Mouse (Mus musculus): Measurements from ENCODE around the gene Cldn4. TPM values are rescaled to one million over a fixed set of nuclear protein-coding genes. Genes with fewer than 3 reads are reported as not detected.
"Not testable (repeated sequence)": the region's sequence is repeated elsewhere in the genome, so short reads cannot be mapped to it uniquely, and the experiment has no call there.

The Cldn4 gene
- polyA plus RNA-seq, 1 experiment from 2014 or later: 6.9 TPM

DNA sequence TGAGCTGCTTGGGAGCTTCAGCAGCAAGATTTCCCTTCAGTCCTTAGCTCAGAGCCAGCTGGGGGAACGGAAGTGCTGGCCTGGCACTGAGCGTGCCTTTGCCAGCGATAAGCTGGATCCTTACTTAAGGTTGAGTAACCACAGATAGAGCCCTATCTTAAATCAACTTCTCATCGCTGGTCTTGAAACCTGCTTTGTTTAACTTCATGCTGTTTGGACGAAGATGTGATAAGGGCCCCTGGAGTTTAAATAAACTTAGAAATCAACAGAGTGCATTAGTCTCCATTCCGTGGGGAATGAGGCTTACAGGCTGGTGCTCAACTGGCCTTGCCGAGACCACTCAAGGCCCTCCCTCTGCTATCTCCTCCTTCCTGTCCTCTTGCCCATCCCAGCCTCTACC, 27.6 kb upstream of the Cldn4 start:
- no peak for DNase-seq (ENCODE audit: low spot score)
- whole genome bisulfite sequencing: 8% methylated on average over 7 of the region's 7 CpGs
- peak overlapping the region; percentile 42; the same call in 1 of the 2 replicates for H3K27ac ChIP-seq

DNA sequence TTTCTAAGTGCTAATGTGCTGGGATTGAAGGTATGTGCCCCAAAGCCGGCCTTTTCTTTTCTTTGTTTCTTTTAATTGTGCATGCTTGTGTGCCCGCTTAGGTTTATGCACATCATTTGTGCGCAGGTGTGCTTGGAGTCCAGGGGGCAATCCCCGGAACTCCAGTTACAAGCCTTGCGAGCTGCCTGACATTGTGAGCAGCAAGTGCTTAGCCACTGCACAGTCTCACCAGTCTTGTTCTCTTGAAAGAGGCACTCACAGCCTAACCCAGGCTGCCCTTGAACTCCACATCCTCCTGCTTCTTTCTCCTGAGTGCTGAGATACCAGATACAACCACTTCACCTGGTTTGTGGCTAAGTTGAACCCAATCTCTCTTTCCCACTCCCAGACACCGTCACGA, 26.8 kb upstream of the Cldn4 start:
- Histone ChIP-seq H3K27me3 (ENCODE audit: insufficient read depth, poor library complexity, severe bottlenecking) (peaks cover 4% of the 10 kb centered on the region; the same call in 1 of the 2 replicates), H3K4me1 (peaks cover 16% of the 10 kb centered on the region), H3K9me3 (no peaks in the 10 kb centered on the region), H3K36me3 (no peaks in the 10 kb centered on the region), H3K4me3 (no peak overlapping the region), H3K27ac (no peak overlapping the region)
- WGBS: 79% methylated on average over 7 of the region's 7 CpGs
- DNase-seq (ENCODE audit: low spot score): no peak

More for the DNA sequence above, 27.6 kb upstream of the Cldn4 start:
- Histone ChIP-seq H3K27me3 (ENCODE audit: insufficient read depth, poor library complexity, severe bottlenecking) (no peaks in the 10 kb centered on the region), H3K36me3 (no peaks in the 10 kb centered on the region), H3K9me3 (no peaks in the 10 kb centered on the region), H3K4me1 (peaks cover 16% of the 10 kb centered on the region), H3K4me3 (no peak overlapping the region)

DNA sequence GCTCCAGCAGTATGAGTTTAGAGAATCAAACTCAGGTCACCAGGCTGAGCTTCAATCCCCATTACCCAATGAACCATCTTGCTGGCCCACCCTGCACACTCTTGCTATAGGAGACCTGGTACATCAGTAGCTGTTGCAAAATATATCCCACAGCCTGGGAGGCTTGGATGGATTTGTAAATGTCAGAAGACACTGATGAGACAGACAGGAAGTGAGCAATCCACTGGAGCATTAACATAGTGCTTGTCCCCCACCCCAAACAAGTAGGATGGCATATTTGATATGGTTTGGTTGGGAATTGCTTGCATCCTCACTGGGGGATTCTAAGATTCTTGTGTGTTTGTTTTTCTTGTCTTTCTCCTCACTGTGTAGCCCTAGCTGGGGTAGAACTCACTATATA, 26.3 kb upstream of the Cldn4 start:
- no peak overlapping the region for H3K4me3 ChIP-seq
- peaks cover 6% of the 10 kb centered on the region; the same call in 1 of the 2 replicates for H3K27me3 ChIP-seq (ENCODE audit: insufficient read depth, poor library complexity, severe bottlenecking)
- no peaks in the 10 kb centered on the region for H3K36me3 ChIP-seq
- H3K9me3 ChIP-seq: no peaks in the 10 kb centered on the region
- no peak overlapping the region for H3K27ac ChIP-seq
- DNase-seq (ENCODE audit: low spot score): no peak
- peaks cover 16% of the 10 kb centered on the region for H3K4me1 ChIP-seq

DNA sequence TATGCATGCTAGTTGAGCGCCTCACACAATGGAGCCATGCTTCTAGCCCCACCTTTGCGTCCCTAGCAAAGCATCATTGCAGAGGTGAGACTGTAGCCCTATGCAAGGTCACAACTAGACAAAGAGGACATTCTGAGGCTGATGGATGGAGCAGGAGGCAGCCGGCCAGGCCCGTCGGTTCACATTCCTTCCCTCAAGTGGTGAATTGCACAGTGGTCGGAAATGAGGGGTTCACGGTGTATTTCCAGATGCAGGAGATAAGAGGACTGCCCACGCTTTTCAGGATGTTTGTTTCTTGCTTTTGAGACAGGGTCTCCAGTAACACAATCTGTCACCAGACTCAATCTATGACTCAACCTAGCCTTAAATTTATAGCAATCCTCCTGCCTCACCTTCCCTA, 23.9 kb upstream of the Cldn4 start:
- DNase-seq (ENCODE audit: low spot score): no peak
- Histone ChIP-seq H3K27me3 (ENCODE audit: insufficient read depth, poor library complexity, severe bottlenecking) (peaks cover 23% of the 10 kb centered on the region), H3K27ac (no peak overlapping the region), H3K4me1 (peaks cover 21% of the 10 kb centered on the region), H3K4me3 (no peak overlapping the region), H3K9me3 (no peaks in the 10 kb centered on the region), H3K36me3 (no peaks in the 10 kb centered on the region)
- WGBS: 54% methylated on average over 8 of the region's 8 CpGs

DNA sequence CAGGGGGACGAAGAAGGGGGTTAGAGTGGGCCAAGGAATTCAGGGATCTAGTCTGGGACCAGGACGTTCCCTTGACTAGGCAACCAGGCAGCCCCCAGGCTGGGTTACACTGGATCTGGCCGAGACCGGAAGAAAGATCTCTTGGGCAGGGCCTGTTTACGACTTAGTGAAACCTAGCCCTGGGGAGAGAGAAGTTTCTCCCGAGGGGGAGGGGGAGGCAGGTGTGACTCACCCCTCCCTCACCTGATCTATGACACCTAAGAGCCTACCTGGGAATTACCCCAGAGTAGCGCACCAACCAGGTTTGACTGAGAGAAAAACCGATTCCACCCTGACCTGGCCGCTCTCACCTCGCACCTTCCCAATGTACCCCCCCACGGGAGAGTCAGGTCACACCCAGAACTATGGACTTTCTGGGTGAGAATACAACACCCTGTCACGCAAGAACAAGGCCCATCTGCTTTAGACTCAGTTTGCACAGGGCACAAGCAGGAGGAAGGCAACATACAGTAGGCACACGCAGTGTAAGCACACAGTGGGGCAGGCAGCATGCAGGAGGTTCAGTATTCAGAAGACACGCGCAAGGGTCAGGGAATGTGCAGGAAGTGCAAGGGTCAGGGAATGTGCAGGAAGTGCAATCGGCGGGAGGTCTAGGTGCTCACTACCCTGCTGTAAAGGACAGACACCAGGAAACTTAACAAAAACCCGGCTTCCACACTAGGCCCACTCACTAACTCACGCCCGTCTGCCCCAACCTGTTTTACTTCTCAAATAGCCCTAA, 20.6 kb upstream of the Cldn4 start:
- WGBS: 60% methylated on average over 20 of the region's 20 CpGs
- peaks cover 16% of the 10 kb centered on the region for H3K4me1 ChIP-seq
- no peak overlapping the region for H3K27ac ChIP-seq
- H3K36me3 ChIP-seq: no peaks in the 10 kb centered on the region
- no peak overlapping the region for H3K4me3 ChIP-seq
- DNase-seq (ENCODE audit: low spot score): no peak
- H3K27me3 ChIP-seq (ENCODE audit: insufficient read depth, poor library complexity, severe bottlenecking): peaks cover 23% of the 10 kb centered on the region
- H3K9me3 ChIP-seq: no peaks in the 10 kb centered on the region

DNA sequence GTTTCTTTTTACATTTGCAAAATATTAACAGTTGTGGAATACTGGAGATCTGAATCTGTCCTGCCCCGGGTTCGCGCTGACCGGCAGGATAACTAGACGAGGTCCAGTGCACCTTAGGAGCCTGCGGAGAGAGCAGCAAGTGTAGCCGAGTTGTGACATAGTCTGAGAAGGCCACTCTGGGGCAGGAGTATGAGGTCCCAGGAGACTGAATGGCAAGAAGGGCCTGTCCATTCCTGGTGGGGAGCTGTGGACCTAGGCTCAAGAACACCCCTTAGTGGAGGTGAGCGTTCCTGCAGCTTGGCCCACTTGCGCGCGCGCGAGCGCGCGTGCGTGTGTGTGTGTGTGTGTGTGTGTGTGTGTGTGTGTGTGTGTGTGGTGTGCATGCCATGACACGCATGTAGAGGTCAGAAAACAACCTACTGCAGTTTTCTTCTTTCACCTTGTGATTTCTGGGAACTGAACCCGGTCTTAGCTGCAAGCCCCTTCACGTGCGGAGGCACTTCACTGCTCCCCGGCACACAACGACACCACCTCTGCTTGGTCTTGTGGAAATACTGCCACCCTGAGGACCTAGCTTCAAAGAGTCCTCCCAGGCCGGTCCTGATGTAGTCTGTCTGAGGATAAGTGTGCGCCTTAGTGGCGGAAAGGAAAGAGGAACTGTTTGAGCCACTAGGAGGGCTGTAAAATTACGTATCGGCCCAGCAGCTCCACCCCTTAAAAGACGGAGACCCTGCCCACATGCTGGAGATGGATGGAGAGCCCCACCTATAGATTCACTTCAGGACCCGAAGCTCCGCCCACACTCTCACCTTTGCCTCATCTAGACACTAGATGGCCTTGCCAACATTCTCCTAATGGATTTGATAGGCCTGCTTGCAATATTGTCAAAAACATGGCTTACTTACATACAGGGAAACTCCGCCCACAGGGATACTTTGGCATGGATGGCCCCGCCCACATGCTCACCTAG, 19.4 kb upstream of the Cldn4 start:
- H3K36me3 ChIP-seq: no peaks in the 10 kb centered on the region
- peak; percentile 86 for DNase-seq (ENCODE audit: low spot score)
- H3K27me3 ChIP-seq (ENCODE audit: insufficient read depth, poor library complexity, severe bottlenecking): peaks cover 23% of the 10 kb centered on the region
- H3K4me3 ChIP-seq: peak overlapping the region; percentile 52
- no peak overlapping the region for H3K27ac ChIP-seq
- no peaks in the 10 kb centered on the region for H3K9me3 ChIP-seq
- peaks cover 16% of the 10 kb centered on the region for H3K4me1 ChIP-seq
- 4% methylated on average over 33 of the region's 33 CpGs for WGBS

DNA sequence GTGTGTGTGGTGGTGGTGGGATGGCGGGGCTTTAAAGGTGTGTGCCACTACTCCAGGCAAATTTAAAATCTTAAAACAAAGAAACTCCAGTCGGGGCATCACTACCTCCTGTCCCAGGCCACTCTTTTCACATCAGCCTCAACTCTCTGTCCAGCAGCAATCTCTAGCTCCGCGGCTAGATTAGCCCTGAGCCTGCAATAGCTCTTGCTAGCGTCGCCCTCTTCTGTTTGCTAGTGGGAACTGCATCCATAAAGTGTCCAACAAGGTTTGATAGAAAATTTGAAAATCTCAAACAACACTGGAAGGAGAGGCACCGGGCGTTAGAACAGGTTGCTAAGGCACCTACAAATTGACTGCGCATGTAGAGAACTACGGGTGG, 18.7 kb upstream of the Cldn4 start:
- DNase-seq (ENCODE audit: low spot score): no peak
- H3K27ac ChIP-seq: no peak overlapping the region
- no peaks in the 10 kb centered on the region for H3K9me3 ChIP-seq
- H3K27me3 ChIP-seq (ENCODE audit: insufficient read depth, poor library complexity, severe bottlenecking): peaks cover 23% of the 10 kb centered on the region
- H3K36me3 ChIP-seq: no peaks in the 10 kb centered on the region
- WGBS: 5% methylated on average over 10 of the region's 10 CpGs
- H3K4me1 ChIP-seq: peaks cover 16% of the 10 kb centered on the region
- peak overlapping the region; percentile 52 for H3K4me3 ChIP-seq

DNA sequence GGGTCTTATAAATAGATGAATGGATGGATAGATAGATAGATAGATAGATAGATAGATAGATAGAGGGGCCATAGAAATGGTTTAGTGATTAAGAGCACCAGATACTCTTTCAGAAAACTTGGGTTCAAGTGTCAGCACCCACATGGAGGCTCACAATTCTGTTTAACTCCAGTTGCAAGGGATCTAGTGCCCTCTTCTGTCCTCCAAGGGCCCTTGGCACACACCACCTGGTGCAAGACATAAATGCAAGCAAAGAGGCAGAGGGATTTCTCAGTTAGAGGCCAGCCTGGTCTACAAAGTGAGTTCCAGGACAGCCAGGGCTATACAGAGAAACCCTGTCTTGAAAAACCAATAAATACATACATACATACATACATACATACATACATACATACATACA, 17.9 kb upstream of the Cldn4 start:
- not testable (repeated sequence) for H3K9me3 ChIP-seq, H3K27ac ChIP-seq

DNA sequence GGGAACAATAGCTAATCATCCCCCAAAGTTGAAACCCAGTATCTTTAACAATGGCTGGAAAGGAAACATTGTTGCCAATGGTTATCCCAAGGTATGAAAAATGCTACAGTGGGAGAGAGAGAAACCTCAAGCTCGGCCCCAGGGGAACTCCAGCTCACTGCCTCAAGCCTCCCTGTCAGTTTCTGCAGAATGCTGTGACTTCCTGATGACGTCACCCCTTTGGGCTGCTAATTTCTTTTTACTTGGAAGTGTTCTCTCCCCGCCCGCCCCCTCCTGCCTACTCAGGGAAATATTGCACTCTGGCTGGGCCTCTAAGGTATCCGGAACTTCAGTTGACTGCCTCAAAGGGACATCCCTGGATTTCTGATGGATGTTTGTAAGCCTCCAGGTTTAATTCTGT, 16.8 kb upstream of the Cldn4 start:
- Histone ChIP-seq H3K9me3 (no peaks in the 10 kb centered on the region), H3K36me3 (no peaks in the 10 kb centered on the region), H3K27me3 (ENCODE audit: insufficient read depth, poor library complexity, severe bottlenecking) (peaks cover 19% of the 10 kb centered on the region), H3K4me1 (peaks cover 19% of the 10 kb centered on the region), H3K27ac (no peak overlapping the region), H3K4me3 (no peak overlapping the region)
- WGBS: 20% methylated on average over 5 of the region's 5 CpGs
- DNase-seq (ENCODE audit: low spot score): no peak

More for the DNA sequence above, 17.9 kb upstream of the Cldn4 start:
- H3K27me3 ChIP-seq (ENCODE audit: insufficient read depth, poor library complexity, severe bottlenecking): peaks cover 23% of the 10 kb centered on the region
- DNase-seq (ENCODE audit: low spot score); H3K36me3 ChIP-seq; H3K4me3 ChIP-seq: not testable (repeated sequence)
- peaks cover 16% of the 10 kb centered on the region for H3K4me1 ChIP-seq

DNA sequence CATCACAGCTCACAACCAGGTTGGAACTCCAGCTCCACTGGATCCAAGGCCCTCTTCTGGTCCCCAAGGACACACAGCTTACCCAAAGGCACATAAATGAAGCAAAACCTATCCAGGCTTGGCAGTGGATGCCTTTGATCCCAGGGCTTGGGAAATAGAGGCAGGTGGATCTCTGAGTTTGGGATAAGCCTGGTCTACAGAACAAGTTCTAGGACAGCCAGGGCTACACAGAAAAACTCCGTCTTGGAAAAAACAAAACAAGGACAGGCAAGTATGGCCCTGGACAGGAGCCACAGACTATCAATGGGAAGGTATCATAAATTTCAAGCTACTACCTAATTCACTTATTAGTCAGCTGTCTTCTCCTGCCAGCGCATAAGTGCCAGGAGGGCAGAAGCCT, 14.8 kb upstream of the Cldn4 start:
- DNase-seq (ENCODE audit: low spot score): no peak
- H3K4me3 ChIP-seq: no peak overlapping the region
- WGBS: 90% methylated on average over 2 of the region's 2 CpGs
- no peaks in the 10 kb centered on the region for H3K36me3 ChIP-seq
- peaks cover 30% of the 10 kb centered on the region for H3K4me1 ChIP-seq
- H3K27ac ChIP-seq: no peak overlapping the region
- H3K27me3 ChIP-seq (ENCODE audit: insufficient read depth, poor library complexity, severe bottlenecking): peaks cover 2% of the 10 kb centered on the region
- no peaks in the 10 kb centered on the region for H3K9me3 ChIP-seq

DNA sequence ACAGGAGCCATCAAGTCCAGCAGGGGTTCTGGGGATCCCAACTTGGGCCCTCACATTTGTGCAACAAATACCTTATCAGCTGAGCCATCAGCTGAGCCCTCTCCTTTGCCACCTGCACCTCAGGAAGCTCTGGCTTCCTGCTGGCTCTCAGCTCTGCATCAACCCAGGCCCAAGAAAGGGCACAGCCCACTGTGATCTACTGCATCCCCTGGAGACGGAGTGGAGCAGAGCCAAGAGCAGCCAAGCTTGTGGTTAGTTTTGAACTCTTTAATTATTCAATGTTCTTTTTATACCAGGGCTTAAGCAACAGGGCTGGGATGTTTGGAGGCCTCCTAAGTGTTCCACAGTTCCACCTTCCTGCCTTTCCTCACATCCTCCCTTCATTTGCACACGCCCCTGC, 13.7 kb upstream of the Cldn4 start:
- DNase-seq (ENCODE audit: low spot score): no peak
- peaks cover 21% of the 10 kb centered on the region for H3K4me1 ChIP-seq
- H3K4me3 ChIP-seq: no peak overlapping the region
- H3K9me3 ChIP-seq: no peaks in the 10 kb centered on the region
- no peak overlapping the region for H3K27ac ChIP-seq
- no peaks in the 10 kb centered on the region for H3K27me3 ChIP-seq (ENCODE audit: insufficient read depth, poor library complexity, severe bottlenecking)
- 71% methylated on average over 2 of the region's 2 CpGs for WGBS
- no peaks in the 10 kb centered on the region for H3K36me3 ChIP-seq

DNA sequence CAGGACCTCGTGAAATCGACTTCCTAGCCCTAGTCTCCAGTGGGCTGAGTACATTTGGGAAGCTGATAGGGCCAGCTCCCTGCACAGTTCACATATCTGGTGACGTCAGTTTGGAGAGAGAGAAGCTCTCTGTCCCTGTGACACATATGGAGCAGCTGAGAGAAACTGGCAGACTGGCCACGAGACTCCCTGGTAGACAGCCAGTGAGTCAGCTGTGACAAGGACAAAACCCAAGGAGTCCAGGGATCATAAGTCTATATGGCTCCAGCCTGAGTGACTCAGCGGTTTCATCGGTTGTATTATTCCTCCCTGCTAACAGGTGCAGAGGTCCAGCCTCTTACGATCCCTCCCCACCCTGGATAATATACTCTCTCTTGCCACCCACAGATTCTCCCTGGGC, 12.4 kb upstream of the Cldn4 start:
- H3K27me3 ChIP-seq (ENCODE audit: insufficient read depth, poor library complexity, severe bottlenecking): no peaks in the 10 kb centered on the region
- no peaks in the 10 kb centered on the region for H3K9me3 ChIP-seq
- no peak overlapping the region for H3K4me3 ChIP-seq
- 59% methylated on average over 7 of the region's 7 CpGs for WGBS
- H3K4me1 ChIP-seq: peaks cover 21% of the 10 kb centered on the region
- H3K27ac ChIP-seq: peak overlapping the region; percentile 37; the same call in 1 of the 2 replicates
- H3K36me3 ChIP-seq: no peaks in the 10 kb centered on the region
- DNase-seq (ENCODE audit: low spot score): no peak

DNA sequence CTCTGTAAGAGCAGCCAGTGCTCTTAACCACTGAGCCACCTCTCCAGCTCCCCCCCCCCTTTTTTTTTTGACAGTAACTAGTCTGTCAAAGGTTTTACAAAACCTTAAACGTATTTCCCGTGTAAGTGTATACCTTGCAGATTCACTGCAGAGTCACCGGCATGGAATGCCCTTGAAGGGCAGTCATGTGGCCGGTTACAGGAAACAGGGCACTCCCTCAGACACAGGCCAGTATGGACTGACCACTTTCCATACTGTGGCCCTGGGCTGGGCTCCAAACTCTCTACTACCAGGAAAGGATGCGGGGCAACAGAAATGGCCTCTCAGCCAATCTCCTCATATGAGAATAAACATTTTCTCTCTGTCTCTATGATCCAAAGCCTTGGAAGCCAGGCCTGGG, 8.8 kb upstream of the Cldn4 start:
- peaks cover 36% of the 10 kb centered on the region for H3K4me1 ChIP-seq
- H3K27ac ChIP-seq: no peak overlapping the region
- H3K27me3 ChIP-seq (ENCODE audit: insufficient read depth, poor library complexity, severe bottlenecking): peaks cover 4% of the 10 kb centered on the region; the same call in 1 of the 2 replicates
- H3K4me3 ChIP-seq: no peak overlapping the region
- H3K9me3 ChIP-seq: no peaks in the 10 kb centered on the region
- no peak for DNase-seq (ENCODE audit: low spot score)
- WGBS: 58% methylated on average over 5 of the region's 5 CpGs
- H3K36me3 ChIP-seq: no peaks in the 10 kb centered on the region

Measured in heart, embryonic 10.5 days (tissue).